Mouse (Mus musculus) kidney, adult 18-20 months (tissue): ENCODE data around the gene Ets1.

Experiments used
- DNase-seq: peaks from one replicate; pipeline ENCODE4 v3.0.0; 2021

Gene Ets1

DNA sequence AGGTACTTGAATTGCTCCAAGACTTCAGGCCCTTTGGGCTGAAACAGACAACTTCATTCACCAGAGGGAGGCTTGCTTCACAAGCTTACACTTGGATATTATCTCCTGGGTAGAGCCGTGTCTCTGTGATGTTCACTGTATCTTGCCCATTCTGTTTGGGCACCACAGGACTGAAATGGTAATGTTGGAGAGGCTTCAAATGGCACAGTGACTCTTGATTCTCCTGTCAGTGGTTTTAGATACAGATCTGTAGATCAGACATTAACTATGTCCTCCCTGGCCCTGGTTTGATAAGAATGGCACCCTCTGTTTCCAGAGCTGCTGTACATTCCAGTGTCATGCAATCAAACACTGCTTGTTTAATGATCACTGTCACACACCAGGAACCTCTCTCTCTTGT is 77.1 kb downstream of the Ets1 start:
- DNase-seq, result no peak

DNA sequence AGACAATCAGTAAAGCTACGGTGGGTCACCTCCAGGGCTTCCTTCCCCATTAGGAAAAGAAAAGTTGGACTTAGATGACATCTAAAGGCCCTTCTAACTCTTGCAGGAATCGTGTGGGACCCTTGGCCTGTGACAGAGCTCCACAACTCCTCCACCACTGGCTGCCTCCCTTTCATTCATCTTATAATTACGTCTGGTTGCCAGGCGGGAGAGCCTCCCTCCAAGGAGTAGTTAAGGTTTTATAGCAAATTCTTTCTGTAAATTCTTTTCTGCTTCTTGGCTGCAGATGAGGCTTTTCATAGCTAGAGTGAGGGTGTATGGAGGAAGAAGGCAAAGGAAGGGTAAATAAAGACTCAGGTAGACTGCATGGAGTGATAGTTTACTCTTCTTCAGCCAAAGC is 77.8 kb downstream of the Ets1 start:
- no peak for DNase-seq

DNA sequence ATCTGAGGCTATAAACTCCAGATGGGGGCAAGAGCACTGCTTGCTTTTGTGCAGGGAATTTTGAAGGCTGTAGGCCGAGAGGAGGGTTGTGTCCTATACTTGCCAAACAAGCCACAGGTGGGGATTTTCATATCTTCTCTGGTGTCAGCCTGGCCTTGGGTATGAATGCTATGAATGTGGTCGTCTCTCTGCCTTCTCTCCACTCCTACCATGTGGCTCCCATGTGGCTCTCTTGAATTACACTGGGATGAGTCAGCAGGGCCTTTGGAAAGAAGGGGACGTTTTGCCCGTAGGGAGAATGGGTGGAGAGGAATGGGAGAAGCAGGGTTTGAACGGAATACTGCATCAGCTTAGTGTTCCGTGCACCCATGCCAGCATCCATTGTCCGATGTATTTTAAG is 78.5 kb downstream of the Ets1 start:
- DNase-seq, result no peak

GRCm38 (mm10) chr9:32715806-32716466 is 79.9 kb downstream of the Ets1 start:
- DNase-seq, result no peak

GRCm38 (mm10) chr9:32717268-32717920 is 81.4 kb downstream of the Ets1 start:
- no peak for DNase-seq

DNA sequence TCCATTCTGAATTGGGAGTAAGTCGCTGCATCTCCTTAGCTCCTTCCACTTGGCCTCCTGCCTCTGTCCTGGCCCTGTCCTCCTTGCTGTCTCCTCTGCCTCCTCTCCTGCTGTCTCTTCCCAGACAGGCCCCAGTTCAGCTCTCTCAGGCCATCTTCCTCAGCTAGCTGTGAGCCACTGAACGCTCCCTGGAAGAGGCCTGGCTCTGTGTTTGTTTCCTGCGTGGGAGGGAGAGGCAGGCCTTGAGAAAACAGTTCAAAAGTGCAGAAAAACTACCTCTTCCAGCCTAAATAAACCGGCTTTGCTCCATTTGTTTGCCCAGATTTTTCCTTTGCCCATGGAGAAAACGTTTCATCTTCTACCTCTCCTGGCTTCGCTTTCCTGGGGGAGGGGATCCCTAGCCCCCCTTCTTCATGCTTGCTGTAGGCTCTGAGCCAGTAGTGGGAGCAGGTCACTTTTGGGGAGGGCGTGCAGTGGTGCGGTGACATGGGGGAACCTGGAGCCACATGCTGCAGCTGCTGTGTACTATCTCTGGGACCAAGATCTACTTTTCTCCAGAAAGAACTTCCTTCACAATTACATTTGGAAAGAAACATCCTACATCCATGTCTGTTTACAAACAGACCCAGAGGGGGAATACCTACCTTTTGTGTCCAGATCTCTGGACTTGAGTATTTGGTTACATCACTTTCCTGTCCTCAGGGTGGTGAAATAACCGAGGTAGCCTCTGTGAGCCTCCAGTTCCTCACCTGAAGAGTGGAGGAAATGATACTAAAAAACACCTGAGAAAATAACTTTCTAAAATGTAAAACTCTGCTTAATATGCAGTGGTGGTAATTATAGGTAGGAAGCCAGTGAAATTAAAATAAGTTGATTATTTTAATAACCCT is 82.2 kb downstream of the Ets1 start:
- no peak for DNase-seq

- no peak for DNase-seq
These were observed 82.8 kb downstream of the Ets1 start for GRCm38 (mm10) chr9:32718868-32719267.

DNA sequence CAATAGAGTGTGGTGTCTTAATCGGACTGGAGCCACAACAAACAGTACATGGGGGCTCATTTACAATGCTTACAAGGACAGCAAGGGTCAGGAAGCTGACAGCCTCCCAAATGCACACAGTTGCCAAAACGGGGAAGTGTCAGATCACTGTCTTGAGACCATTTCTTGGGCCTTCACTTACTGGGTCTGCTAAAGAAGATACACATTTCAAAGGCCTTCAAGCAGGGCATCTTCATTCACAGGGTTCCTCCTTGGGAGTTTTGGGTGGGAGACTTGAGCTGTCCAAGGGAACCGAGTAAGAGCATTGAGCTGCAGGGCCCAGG is 83.9 kb downstream of the Ets1 start:
- no peak for DNase-seq

GRCm38 (mm10) chr9:32720264-32721031 is 84.4 kb downstream of the Ets1 start:
- no peak for DNase-seq

DNA sequence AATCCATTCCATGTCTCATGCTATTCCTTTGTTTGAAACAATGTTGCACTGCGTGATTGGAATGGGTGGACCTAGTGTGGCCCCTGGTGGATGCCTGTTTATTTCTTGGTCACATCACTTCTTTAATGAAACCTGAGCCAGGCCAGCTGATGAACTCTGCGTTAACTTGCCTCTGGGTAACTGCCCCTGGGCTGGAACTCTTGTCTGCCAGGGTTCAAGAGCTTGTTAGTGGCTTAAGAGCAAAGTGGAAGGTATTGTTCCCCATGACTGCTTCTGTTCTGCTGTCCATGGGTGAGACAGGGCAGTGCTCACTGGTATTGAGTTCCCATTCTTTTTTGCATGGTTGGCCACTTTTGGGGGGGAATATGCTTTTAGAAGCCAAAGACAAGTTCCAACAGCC is 85.1 kb downstream of the Ets1 start:
- DNase-seq, result no peak

DNA sequence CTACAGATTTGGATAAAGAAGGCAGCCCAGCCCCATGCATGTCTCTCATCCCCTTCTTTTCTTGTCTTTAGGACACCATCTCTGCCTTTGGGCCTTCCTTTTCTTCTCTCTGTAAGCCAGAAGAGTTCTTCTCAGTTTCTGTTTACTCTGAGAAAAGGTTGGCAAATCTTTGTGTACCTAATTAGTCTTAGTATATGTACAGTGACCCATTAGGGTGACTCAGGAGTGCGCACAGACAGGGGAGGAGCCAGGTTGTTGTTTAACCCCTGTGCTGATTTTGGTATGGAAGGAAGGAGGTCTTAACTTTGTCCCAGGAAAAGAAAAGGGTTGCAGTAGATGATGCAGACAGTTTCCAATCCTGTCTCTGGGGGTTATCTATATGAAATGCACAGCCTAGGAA is 86.2 kb downstream of the Ets1 start:
- no peak for DNase-seq

GRCm38 (mm10) chr9:32722969-32723368 is 86.9 kb downstream of the Ets1 start:
- no peak for DNase-seq

- DNase-seq, result no peak
These were observed 88.3 kb downstream of the Ets1 start for GRCm38 (mm10) chr9:32724131-32724825.

- DNase-seq, result no peak
These were observed 89.9 kb downstream of the Ets1 start for GRCm38 (mm10) chr9:32725902-32726301.

DNA sequence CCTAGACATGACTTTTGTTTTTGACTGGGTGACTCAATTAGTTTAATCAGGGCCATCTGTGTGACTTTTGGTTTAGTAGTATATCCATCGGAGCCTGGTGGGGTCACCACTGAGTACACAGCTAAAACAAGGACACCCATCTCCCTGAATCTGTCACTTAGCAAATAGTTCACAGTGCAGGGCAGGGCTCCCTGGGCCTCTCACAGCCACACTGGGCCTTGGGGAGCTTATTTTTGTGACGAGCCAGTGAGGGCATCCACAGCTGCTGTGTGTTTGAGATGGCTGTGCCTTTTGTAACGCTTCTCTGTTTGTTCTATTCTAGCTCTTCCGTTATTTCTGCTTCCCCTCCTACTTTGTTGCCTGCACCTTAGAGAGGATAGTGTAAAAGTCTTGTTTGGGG is 90.6 kb downstream of the Ets1 start:
- DNase-seq, result no peak

DNA sequence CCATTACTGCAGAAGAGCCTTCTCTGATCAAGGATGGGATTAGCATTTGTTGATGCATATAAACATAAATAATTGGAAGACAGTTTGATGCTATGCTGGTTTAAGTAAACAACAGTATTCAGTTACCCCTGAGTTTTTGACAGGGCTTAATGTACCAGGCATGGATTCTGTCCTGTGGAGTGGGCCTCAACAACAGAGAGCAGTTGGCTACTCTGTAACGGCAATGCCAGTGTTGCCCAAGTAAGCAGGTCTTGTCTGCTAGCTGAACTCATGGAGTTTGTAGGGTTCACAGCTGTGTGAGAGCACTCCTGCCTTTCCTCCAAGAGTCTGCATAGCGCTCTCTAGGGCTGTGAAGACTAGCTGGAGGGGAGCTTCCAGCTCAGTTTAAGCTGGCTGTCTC is 91.0 kb downstream of the Ets1 start:
- no peak for DNase-seq

- DNase-seq, result no peak
These were observed 92.3 kb downstream of the Ets1 start for GRCm38 (mm10) chr9:32728306-32728705.

GRCm38 (mm10) chr9:32728806-32729205 is 92.8 kb downstream of the Ets1 start:
- no peak for DNase-seq

- no peak for DNase-seq
These were observed 93.2 kb downstream of the Ets1 start for GRCm38 (mm10) chr9:32729207-32729606.

- DNase-seq, result no peak
These were observed 94.1 kb downstream of the Ets1 start for GRCm38 (mm10) chr9:32730001-32730655.

DNA sequence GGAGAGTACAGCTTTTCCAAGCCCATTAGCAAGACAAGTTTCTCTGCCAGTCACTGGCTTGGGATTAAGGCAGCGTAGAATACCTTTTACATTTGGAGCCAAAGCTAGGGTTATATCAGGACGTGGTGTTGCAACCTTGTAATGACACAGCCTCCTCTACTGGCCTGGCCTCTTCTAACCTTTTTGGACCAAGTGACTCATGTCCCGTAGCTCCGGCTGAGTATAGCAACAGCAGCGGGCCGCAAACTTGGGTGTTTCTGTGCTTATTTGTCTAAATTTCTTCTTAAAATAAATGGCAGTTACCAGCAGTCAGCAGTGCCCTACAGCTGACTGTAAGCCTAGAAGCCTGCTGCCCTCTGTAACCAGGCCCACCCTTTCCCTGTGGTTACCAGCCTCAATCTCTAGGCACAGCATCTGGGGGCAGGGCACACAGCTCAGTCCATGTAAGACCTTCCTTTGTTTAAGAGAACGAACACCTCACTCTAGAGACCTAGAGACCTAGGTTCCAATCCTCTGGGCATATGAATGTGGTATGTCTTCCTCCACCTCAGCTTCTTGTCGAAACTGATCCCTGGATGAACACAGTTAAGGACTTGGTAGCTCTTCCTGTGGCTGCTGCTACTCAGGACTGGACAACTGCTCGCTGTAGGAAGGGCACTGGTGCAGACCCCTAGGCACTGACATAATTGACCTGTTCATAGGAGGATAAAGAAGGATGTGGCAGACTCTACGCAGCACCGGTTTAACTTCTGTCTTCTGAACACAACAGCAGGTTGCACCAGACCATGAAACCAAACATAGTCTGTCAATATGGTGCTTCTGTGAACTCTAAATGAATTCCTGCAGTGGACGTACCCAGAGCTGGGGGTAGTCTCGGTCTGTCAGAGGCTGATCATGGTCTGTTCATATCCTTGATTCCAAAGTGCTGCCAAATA is 94.9 kb downstream of the Ets1 start:
- no peak for DNase-seq
